Mouse (Mus musculus) embryonic fibroblast, embryonic 13.5 days (primary cell): Measurements from ENCODE around the gene Olfr589.

ENCODE experiments used
- CTCF ChIP-seq: IDR thresholded peaks from 2 replicates; pipeline ENCODE4 v1.5.1; 2011; ENCODE audit warnings: mild to moderate bottlenecking, control low read depth, low read length, moderate library complexity, borderline replicate concordance; ENCODE audit not compliant: insufficient read depth
- POLR2A ChIP-seq: IDR thresholded peaks from 2 replicates; pipeline ENCODE4 v1.6.1; 2011; ENCODE audit warnings: low read depth, mild to moderate bottlenecking, control low read depth, low read length, moderate library complexity

GRCm38 (mm10) chr7:103156256-103156655 lies at the start of gene Olfr589:
- no peak for TF ChIP-seq CTCF
- no peak for TF ChIP-seq POLR2A
